ENCODE assay signal across 18 mouse cellular contexts in genomic region chr13:55990186-55990585, GRCm38 (mm10).
DNase-seq lines count a peak whose midpoint lies in the region; ATAC-seq and TF ChIP-seq lines count a peak whose summit lies in the region.
"Had no signal": no experiment of that assay in that cellular context is flagged by ENCODE, and none has a peak within 500 bp of the region (broad histone marks: within the 10 kb centered on the region; RNA-seq: fewer than 3 reads in every experiment).

No protein-coding gene starts in this region.

- WGBS in forebrain, embryonic 14.5 days, result 82% methylated on average over 6 of the region's 6 CpGs
- WGBS in forebrain, postnatal 0 days, result 66% methylated on average over 6 of the region's 6 CpGs

- no peak for TF ChIP-seq CTCF in forebrain, postnatal 0 days (IDR thresholded peaks at IDR 0.05; ENCODE audit: low read depth)

- peaks cover 3% of the 10 kb centered on the region; the same call in 1 of the 2 replicates for H3K4me1 ChIP-seq in forebrain, embryonic 14.5 days (ENCODE audit: control insufficient read depth, insufficient read depth, low read length)
- no peaks in the 10 kb centered on the region for H3K4me1 ChIP-seq in forebrain, postnatal 0 days (ENCODE audit: insufficient read depth)
- H3K4me1 ChIP-seq: liver, embryonic 13.5 days; neural tube, embryonic 13.5 days had no signal

- 0 out of 2 replicates have a peak, but pooled peaks cover 3% of the 10 kb centered on the region for H3K27me3 ChIP-seq in forebrain, embryonic 14.5 days (replicated peaks; ENCODE audit: control insufficient read depth, insufficient read depth, low read length)
- H3K27me3 ChIP-seq in forebrain, postnatal 0 days (ENCODE audit: insufficient read depth, low read length), result no peaks in the 10 kb centered on the region
- H3K27me3 ChIP-seq: liver, embryonic 13.5 days had no signal

- ATAC-seq in forebrain, embryonic 14.5 days, result 0 out of 2 replicates have a peak, but pooled peaks have one; percentile 26
- ATAC-seq in forebrain, postnatal 0 days, result no peak
- ATAC-seq in CD4-positive, CD25-positive, alpha-beta regulatory T cell, adult 4 months, result no peak
- ATAC-seq: hindbrain, embryonic 16.5 days had no signal

- H3K36me3 ChIP-seq in forebrain, embryonic 14.5 days (ENCODE audit: control insufficient read depth, insufficient read depth, low read length), result no peaks in the 10 kb centered on the region
- no peaks in the 10 kb centered on the region for H3K36me3 ChIP-seq in forebrain, postnatal 0 days (ENCODE audit: insufficient read depth)
- H3K36me3 ChIP-seq: embryonic facial prominence, embryonic 13.5 days; heart, embryonic 10.5 days; liver, embryonic 13.5 days; midbrain, embryonic 10.5 days; neural tube, embryonic 13.5 days had no signal

- no peaks in the 10 kb centered on the region for H3K9me3 ChIP-seq in forebrain, embryonic 14.5 days (replicated peaks; ENCODE audit: control insufficient read depth, low read length)
- H3K9me3 ChIP-seq in forebrain, postnatal 0 days (ENCODE audit: low read length), result no peaks in the 10 kb centered on the region
- H3K9me3 ChIP-seq: embryonic facial prominence, embryonic 13.5 days; heart, embryonic 10.5 days; liver, embryonic 13.5 days; midbrain, embryonic 10.5 days; neural tube, embryonic 13.5 days had no signal

- H3K4me2 ChIP-seq in forebrain, embryonic 14.5 days (ENCODE audit: low read length), result no peak overlapping the region
- no peak overlapping the region for H3K4me2 ChIP-seq in forebrain, postnatal 0 days (ENCODE audit: low read depth)
- H3K4me2 ChIP-seq: embryonic facial prominence, embryonic 13.5 days; liver, embryonic 13.5 days; neural tube, embryonic 13.5 days had no signal

- no peak overlapping the region; the same call in 1 of the 2 replicates for H3K27ac ChIP-seq in forebrain, embryonic 14.5 days (ENCODE audit: low read depth, low read length)
- no peak overlapping the region for H3K27ac ChIP-seq in forebrain, postnatal 0 days (ENCODE audit: low read depth, low read length)
- H3K27ac ChIP-seq: embryonic facial prominence, embryonic 13.5 days; heart, embryonic 10.5 days; liver, embryonic 13.5 days; neural tube, embryonic 13.5 days had no signal

- no peak overlapping the region for H3K9ac ChIP-seq in forebrain, embryonic 14.5 days (ENCODE audit: low read length)
- H3K9ac ChIP-seq in forebrain, postnatal 0 days, result no peak overlapping the region
- H3K9ac ChIP-seq: embryonic facial prominence, embryonic 13.5 days; liver, embryonic 13.5 days; neural tube, embryonic 13.5 days had no signal

- no peak overlapping the region for H3K4me3 ChIP-seq in forebrain, embryonic 14.5 days (ENCODE audit: low read depth, low read length)
- H3K4me3 ChIP-seq in forebrain, postnatal 0 days (ENCODE audit: low read depth, low read length), result no peak overlapping the region
- H3K4me3 ChIP-seq: embryonic facial prominence, embryonic 13.5 days; heart, embryonic 10.5 days; liver, embryonic 13.5 days; midbrain, embryonic 10.5 days; neural tube, embryonic 13.5 days had no signal

- peak; percentile 59 for DNase-seq in forebrain, embryonic 14.5 days (ENCODE audit: low spot score)
- no peak for DNase-seq in forebrain, postnatal 0 days
- DNase-seq in right cerebral cortex, adult 2 months (ENCODE audit: low spot score in 2 of 2), result peak; percentile 29 to 43
- no peak for DNase-seq in right cerebral cortex, postnatal 4 days
- DNase-seq in cerebellum, postnatal 36 days, result peak; percentile 55 to 62
- no peak for DNase-seq in embryo, embryonic 9.5 days (ENCODE audit: extremely low spot score)
- DNase-seq: gastrocnemius, postnatal 10 days; heart, postnatal 36 days; kidney, adult 8-10 months; liver, embryonic 13.5 days; lung, postnatal 14 days; spleen, adult 18-20 months had no signal

Comparison
In these comparisons a context has a peak if more than half of its experiments do, and no peak if none do; other contexts are left out.
1. DNase-seq: peak in forebrain, embryonic 14.5 days (single experiment), right cerebral cortex, adult 2 months (2 of 2) and cerebellum, postnatal 36 days (2 of 2); none in forebrain, postnatal 0 days (single experiment), right cerebral cortex, postnatal 4 days (single experiment) and embryo, embryonic 9.5 days (single experiment).